Mouse (Mus musculus) megakaryocyte, embryonic 14.5 days (primary cell): ENCODE data around the gene Srebf2. TPM values are rescaled to one million over a fixed set of nuclear protein-coding genes. Genes with fewer than 3 reads are reported as not detected.

Experiments
- H3K27me3 ChIP-seq: replicated peaks from 2 replicates; pipeline ENCODE3; 2012; ENCODE audit warnings: inconsistent platforms
- H3K36me3 ChIP-seq: replicated peaks from 2 replicates; pipeline ENCODE3; 2012; ENCODE audit warnings: low read length, inconsistent platforms, mixed read lengths
- H3K4me1 ChIP-seq: 2 replicates; pipeline ENCODE4 v1.6.1; 2012; ENCODE audit warnings: inconsistent platforms
- H3K4me3 ChIP-seq: replicated peaks from 2 replicates; pipeline ENCODE3; 2012; ENCODE audit warnings: moderate library complexity, mild to moderate bottlenecking, inconsistent platforms
- H3K9me3 ChIP-seq: 2 replicates; pipeline ENCODE4 v1.6.1; 2012; ENCODE audit warnings: inconsistent platforms
- FLI1 ChIP-seq: IDR thresholded peaks from 2 replicates; pipeline ENCODE4 v1.6.1; 2012; ENCODE audit warnings: low read length, inconsistent platforms, mixed read lengths
- GATA1 ChIP-seq: IDR thresholded peaks from 3 replicates; pipeline ENCODE4 v1.6.1; 2012; ENCODE audit warnings: mixed read lengths, low read length, inconsistent platforms, borderline replicate concordance
- polyA plus RNA-seq: library from polyadenylated mRNA; stranded (reverse); fragments of >175 nt; gene quantifications from 2 replicates; pipeline ENCODE4 v1.2.3, GENCODE M21; 2012; ENCODE audit warnings: low replicate concordance; ENCODE audit not compliant: insufficient read depth

Gene Srebf2
- polyA plus RNA-seq, 1 experiment: 351 TPM

- Histone ChIP-seq H3K4me3 (no peak overlapping the region), H3K36me3 (peaks cover 100% of the 10 kb centered on the region), H3K4me1 (peaks cover 64% of the 10 kb centered on the region), H3K27me3 (no peaks in the 10 kb centered on the region), H3K9me3 (peaks cover 2% of the 10 kb centered on the region; the same call in 1 of the 2 replicates)
- TF ChIP-seq FLI1 (no peak), GATA1 (no peak)
These were observed 41.7 kb downstream of the Srebf2 start for GRCm38 (mm10) chr15:82188481-82189240.

- Histone ChIP-seq H3K4me3 (no peak overlapping the region), H3K9me3 (no peaks in the 10 kb centered on the region), H3K27me3 (no peaks in the 10 kb centered on the region), H3K4me1 (peaks cover 58% of the 10 kb centered on the region), H3K36me3 (peaks cover 100% of the 10 kb centered on the region)
- TF ChIP-seq GATA1 (no peak), FLI1 (no peak)
These were observed 45.6 kb downstream of the Srebf2 start for GRCm38 (mm10) chr15:82192617-82193016.

GRCm38 (mm10) chr15:82196300-82196699 lies 49.3 kb downstream of the Srebf2 start:
- peaks cover 100% of the 10 kb centered on the region for H3K36me3 ChIP-seq

GRCm38 (mm10) chr15:82197246-82197750 lies 50.3 kb downstream of the Srebf2 start:
- H3K4me3 ChIP-seq: peak overlapping the region; percentile 59
- H3K4me1 ChIP-seq: peaks cover 67% of the 10 kb centered on the region
- no peaks in the 10 kb centered on the region for H3K27me3 ChIP-seq
- TF ChIP-seq GATA1 (no peak), FLI1 (no peak)
- H3K9me3 ChIP-seq: no peaks in the 10 kb centered on the region
- peaks cover 100% of the 10 kb centered on the region for H3K36me3 ChIP-seq

More at GRCm38 (mm10) chr15:82196300-82196699, 49.3 kb downstream of the Srebf2 start:
- Histone ChIP-seq H3K9me3 (no peaks in the 10 kb centered on the region), H3K4me1 (peaks cover 67% of the 10 kb centered on the region), H3K4me3 (no peak overlapping the region), H3K27me3 (no peaks in the 10 kb centered on the region)
- TF ChIP-seq GATA1 (no peak), FLI1 (no peak)

GRCm38 (mm10) chr15:82197937-82198336 lies 51.0 kb downstream of the Srebf2 start:
- Histone ChIP-seq H3K36me3 (peaks cover 100% of the 10 kb centered on the region), H3K4me1 (peaks cover 62% of the 10 kb centered on the region), H3K4me3 (peak overlapping the region; percentile 60), H3K27me3 (no peaks in the 10 kb centered on the region), H3K9me3 (no peaks in the 10 kb centered on the region)
- TF ChIP-seq GATA1: no peak
- TF ChIP-seq FLI1: no peak

GRCm38 (mm10) chr15:82198342-82198741 lies 51.4 kb downstream of the Srebf2 start:
- Histone ChIP-seq H3K9me3 (no peaks in the 10 kb centered on the region), H3K4me1 (peaks cover 58% of the 10 kb centered on the region), H3K27me3 (no peaks in the 10 kb centered on the region), H3K4me3 (no peak overlapping the region), H3K36me3 (peaks cover 100% of the 10 kb centered on the region)
- TF ChIP-seq GATA1: no peak
- no peak for TF ChIP-seq FLI1

GRCm38 (mm10) chr15:82199546-82199945 lies 52.6 kb downstream of the Srebf2 start:
- Histone ChIP-seq H3K27me3 (no peaks in the 10 kb centered on the region), H3K36me3 (peaks cover 100% of the 10 kb centered on the region), H3K9me3 (no peaks in the 10 kb centered on the region), H3K4me3 (no peak overlapping the region), H3K4me1 (peaks cover 53% of the 10 kb centered on the region)
- TF ChIP-seq FLI1 (no peak), GATA1 (no peak)

- Histone ChIP-seq H3K27me3 (no peaks in the 10 kb centered on the region), H3K4me3 (no peak overlapping the region), H3K9me3 (no peaks in the 10 kb centered on the region), H3K4me1 (peaks cover 29% of the 10 kb centered on the region), H3K36me3 (peaks cover 100% of the 10 kb centered on the region)
- TF ChIP-seq FLI1 (no peak), GATA1 (no peak)
These were observed 55.1 kb downstream of the Srebf2 start for GRCm38 (mm10) chr15:82202086-82202485.

GRCm38 (mm10) chr15:82203090-82203489 lies 56.1 kb downstream of the Srebf2 start:
- Histone ChIP-seq H3K27me3 (no peaks in the 10 kb centered on the region), H3K4me1 (peaks cover 19% of the 10 kb centered on the region), H3K36me3 (peaks cover 100% of the 10 kb centered on the region), H3K4me3 (no peak overlapping the region), H3K9me3 (no peaks in the 10 kb centered on the region)
- TF ChIP-seq FLI1 (no peak), GATA1 (no peak)

GRCm38 (mm10) chr15:82203611-82204351 lies 56.8 kb downstream of the Srebf2 start:
- no peaks in the 10 kb centered on the region for H3K27me3 ChIP-seq
- peaks cover 97% of the 10 kb centered on the region for H3K36me3 ChIP-seq
- peaks cover 12% of the 10 kb centered on the region for H3K4me1 ChIP-seq
- H3K4me3 ChIP-seq: no peak overlapping the region
- no peaks in the 10 kb centered on the region for H3K9me3 ChIP-seq
- TF ChIP-seq GATA1 (no peak), FLI1 (no peak)
